Mouse (Mus musculus): ENCODE results near the gene Slc9a3r1.

The Slc9a3r1 gene

GRCm38 (mm10) chr11:115160883-115161577 is 2.1 kb upstream of the Slc9a3r1 start:
- in situ Hi-C loops (cut with MboI; ENCODE audit: low pct_unique_long_range_greater_than_20kb in 1 of 2, low sequenced_read_pairs in 2 of 2, unreplicated experiment in 1 of 2) = loop anchor here in 1 of 2 experiments (25.0 kb wide), 1 partner anchor 101 kb away; the partner anchor contains the start of gene Grin2c

DNA sequence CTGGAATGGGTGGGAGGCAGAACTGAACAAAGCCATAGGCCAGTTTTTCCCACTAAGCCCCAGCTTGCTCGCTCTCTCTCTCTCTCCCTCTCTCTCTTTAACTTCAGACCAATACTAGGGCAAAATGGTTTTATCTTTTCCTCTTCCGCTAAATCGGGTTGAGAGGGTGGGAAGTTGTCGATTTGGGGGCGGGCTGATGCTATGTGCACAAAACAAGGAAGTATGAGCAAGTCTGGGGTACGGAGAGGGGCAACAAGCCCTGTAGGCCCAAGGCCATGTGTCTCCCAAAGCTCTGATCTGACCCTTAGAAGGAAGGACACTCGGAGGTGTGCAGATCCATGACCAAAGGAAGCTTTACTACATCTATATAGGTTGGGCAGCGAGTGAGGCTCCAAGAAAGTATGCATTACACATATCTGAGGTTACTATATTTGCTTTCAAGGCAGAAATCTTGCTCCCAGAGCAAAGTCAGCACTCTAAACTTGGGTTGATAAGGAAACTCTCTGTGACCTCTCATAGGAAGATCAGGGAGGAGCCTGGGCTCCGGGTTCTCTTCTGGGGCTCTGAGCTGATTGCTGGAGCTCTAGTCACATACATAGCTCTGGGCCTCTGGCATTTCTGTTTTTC is 1.4 kb upstream of the Slc9a3r1 start:
- in situ Hi-C loops (cut with MboI; ENCODE audit: low pct_unique_long_range_greater_than_20kb in 1 of 2, low sequenced_read_pairs in 2 of 2, unreplicated experiment in 1 of 2) = loop anchor here in 1 of 2 experiments (25.0 kb wide), 1 partner anchor 101 kb away; the partner anchor contains the start of gene Grin2c

GRCm38 (mm10) chr11:115162205-115162601 is 938 bp upstream of the Slc9a3r1 start:
- in situ Hi-C loops (cut with MboI; ENCODE audit: low pct_unique_long_range_greater_than_20kb in 1 of 2, low sequenced_read_pairs in 2 of 2, unreplicated experiment in 1 of 2) = loop anchor here in 1 of 2 experiments (25.0 kb wide), 1 partner anchor 100 kb away; the partner anchor contains the start of gene Grin2c

DNA sequence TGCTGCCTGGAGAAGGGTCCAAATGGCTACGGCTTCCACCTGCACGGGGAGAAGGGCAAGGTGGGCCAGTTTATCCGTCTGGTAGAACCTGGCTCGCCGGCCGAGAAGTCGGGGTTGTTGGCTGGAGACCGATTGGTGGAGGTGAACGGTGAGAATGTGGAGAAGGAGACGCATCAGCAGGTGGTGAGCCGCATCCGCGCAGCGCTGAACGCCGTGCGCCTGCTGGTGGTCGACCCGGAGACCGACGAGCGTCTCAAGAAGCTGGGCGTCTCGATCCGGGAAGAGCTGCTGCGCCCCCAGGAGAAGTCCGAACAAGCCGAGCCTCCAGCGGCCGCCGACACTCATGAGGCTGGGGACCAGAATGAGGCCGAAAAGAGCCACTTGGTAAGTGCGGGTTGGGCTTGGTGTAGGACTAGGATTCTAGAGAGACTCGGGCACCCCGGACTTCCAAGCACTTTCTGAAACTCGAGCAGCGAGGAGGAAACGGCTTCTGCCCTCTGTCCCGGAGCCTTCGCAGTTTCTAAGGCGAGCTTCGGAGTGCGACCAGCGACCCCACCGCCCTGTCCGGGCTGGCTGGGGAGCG is 518 bp downstream of the Slc9a3r1 start:
- in situ Hi-C loops (cut with MboI; ENCODE audit: low pct_unique_long_range_greater_than_20kb in 1 of 2, low sequenced_read_pairs in 2 of 2, unreplicated experiment in 1 of 2) = loop anchor here in 1 of 2 experiments (25.0 kb wide), 1 partner anchor 99 kb away; the partner anchor contains the start of gene Grin2c

GRCm38 (mm10) chr11:115164341-115164975 is 1.3 kb downstream of the Slc9a3r1 start:
- in situ Hi-C loops (cut with MboI; ENCODE audit: low pct_unique_long_range_greater_than_20kb in 1 of 2, low sequenced_read_pairs in 2 of 2, unreplicated experiment in 1 of 2) = loop anchor here in 1 of 2 experiments (25.0 kb wide), 1 partner anchor 98 kb away; the partner anchor contains the start of gene Grin2c

DNA sequence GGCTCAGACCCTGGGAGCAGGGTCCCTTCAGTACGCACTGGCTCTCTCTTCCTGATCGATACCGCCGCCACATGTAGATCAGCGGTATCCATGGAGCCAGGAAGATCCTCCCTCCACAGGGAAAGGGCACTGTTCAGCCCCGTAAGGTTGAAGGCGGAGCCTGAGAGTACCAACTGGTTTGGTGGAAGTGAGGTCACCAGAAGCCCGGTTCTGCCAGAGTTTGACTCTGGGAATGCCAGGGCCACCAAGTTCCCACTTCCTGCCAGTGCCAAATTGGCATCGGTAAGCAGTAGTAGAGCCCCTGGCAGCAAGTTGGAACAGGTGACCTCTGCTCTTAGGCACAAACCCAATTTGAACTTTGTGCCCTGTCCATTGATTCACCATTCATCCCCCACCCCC is 1.8 kb downstream of the Slc9a3r1 start:
- in situ Hi-C loops (cut with MboI; ENCODE audit: low pct_unique_long_range_greater_than_20kb in 1 of 2, low sequenced_read_pairs in 2 of 2, unreplicated experiment in 1 of 2) = loop anchor here in 1 of 2 experiments (25.0 kb wide), 1 partner anchor 97 kb away; the partner anchor contains the start of gene Grin2c

DNA sequence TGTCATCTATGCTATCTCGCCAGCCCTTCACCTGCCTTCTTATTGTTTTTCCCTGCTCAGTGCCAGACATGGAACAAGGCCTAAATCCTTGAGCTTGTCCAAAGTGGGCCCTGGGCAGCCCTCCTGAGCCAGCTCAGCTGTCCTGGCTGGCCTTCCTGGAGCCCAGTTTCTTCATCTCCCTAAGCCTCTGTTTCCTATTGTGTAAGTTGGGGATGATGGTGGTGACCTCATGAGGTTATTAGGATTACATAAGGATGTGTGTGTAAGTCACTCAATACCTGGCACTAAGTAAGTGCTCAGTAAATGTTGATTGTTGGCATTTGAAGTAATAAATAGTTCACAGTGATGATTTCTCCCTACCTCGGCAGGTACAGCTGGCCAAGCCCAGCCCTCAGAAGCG is 3.6 kb downstream of the Slc9a3r1 start:
- in situ Hi-C loops (cut with MboI; ENCODE audit: low pct_unique_long_range_greater_than_20kb in 1 of 2, low sequenced_read_pairs in 2 of 2, unreplicated experiment in 1 of 2) = loop anchor here in 1 of 2 experiments (25.0 kb wide), 1 partner anchor 96 kb away; the partner anchor contains the start of gene Grin2c

- in situ Hi-C loops (cut with MboI; ENCODE audit: low pct_unique_long_range_greater_than_20kb in 1 of 2, low sequenced_read_pairs in 2 of 2, unreplicated experiment in 1 of 2) = loop anchor here in 1 of 2 experiments (25.0 kb wide), 1 partner anchor 95 kb away; the partner anchor contains the start of gene Grin2c
These were observed 4.6 kb downstream of the Slc9a3r1 start for GRCm38 (mm10) chr11:115167631-115168249.

GRCm38 (mm10) chr11:115169430-115169829 is 6.3 kb downstream of the Slc9a3r1 start:
- in situ Hi-C loops (cut with MboI; ENCODE audit: low pct_unique_long_range_greater_than_20kb in 1 of 2, low sequenced_read_pairs in 2 of 2, unreplicated experiment in 1 of 2) = loop anchor here in 1 of 2 experiments (25.0 kb wide), 1 partner anchor 93 kb away; the partner anchor contains the start of gene Grin2c

GRCm38 (mm10) chr11:115171125-115171524 is 8.0 kb downstream of the Slc9a3r1 start:
- in situ Hi-C loops (cut with MboI; ENCODE audit: low pct_unique_long_range_greater_than_20kb in 1 of 2, low sequenced_read_pairs in 2 of 2, unreplicated experiment in 1 of 2) = loop anchor here in 1 of 2 experiments (25.0 kb wide), 1 partner anchor 91 kb away; the partner anchor contains the start of gene Grin2c

DNA sequence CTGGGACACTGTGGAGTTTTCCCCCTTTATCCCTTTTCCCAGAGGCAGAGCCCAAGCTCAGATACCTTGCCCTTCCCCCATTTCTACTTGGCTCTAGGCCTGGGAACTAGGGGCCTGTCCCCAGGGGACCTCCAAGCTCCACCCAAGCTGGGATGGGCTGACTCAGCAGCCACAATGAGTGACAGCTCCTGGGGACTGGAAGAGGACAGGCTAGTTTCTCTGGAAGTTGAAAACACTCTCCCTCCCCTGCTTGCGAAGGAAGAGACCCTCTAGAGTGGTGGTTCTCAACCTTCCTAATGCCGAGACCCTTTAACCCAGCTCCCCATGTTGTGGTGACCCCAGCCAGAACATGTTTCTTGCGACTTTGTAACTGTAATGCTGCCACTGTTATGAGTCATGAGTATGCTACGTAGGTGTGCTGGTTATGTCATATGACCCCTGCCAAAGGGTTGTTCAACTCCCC is 9.7 kb downstream of the Slc9a3r1 start:
- in situ Hi-C loops (cut with MboI; ENCODE audit: low pct_unique_long_range_greater_than_20kb in 1 of 2, low sequenced_read_pairs in 2 of 2, unreplicated experiment in 1 of 2) = loop anchor here in 1 of 2 experiments (25.0 kb wide), 1 partner anchor 89 kb away; the partner anchor contains the start of gene Grin2c

DNA sequence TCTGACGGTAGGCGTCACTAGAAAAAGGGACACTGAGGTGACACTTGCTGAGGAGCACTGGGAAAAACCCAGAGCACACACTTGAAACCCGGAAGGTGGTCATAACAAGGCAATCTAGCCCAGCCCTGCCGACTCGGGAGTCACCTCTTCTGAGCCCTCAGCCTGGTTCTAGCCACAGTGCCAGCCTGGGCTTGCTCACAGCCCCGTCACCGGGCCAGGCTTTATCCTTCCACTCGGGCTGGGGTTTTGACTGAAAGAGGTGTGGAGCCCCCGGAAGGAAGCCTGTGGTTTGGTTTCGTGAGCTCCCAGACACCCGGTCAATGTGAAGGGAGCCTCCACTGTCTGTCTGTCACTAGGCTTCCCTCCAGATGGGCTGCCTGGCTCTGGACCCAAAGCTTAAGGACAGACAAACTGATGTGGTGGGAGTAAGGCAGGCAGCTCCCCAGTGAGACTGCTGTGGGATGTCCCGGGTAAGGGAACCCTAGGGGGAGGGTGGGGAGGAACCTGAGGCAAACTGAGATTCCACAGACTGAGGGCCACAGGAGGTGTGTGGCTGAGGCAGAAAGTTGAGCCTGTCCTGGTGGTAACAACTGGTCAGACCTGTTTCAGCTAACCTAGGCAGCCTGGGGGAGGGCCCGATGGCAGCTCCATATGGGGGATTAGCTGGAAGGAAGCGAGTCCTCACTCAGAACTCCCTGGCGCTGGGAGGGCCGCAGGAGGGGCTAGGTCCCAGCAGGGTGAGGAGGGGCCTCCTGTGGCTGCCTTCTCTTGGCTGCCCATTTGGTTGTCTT is 10.6 kb downstream of the Slc9a3r1 start:
- in situ Hi-C loops (cut with MboI; ENCODE audit: low pct_unique_long_range_greater_than_20kb in 1 of 2, low sequenced_read_pairs in 2 of 2, unreplicated experiment in 1 of 2) = loop anchor here in 1 of 2 experiments (25.0 kb wide), 1 partner anchor 89 kb away; the partner anchor contains the start of gene Grin2c

DNA sequence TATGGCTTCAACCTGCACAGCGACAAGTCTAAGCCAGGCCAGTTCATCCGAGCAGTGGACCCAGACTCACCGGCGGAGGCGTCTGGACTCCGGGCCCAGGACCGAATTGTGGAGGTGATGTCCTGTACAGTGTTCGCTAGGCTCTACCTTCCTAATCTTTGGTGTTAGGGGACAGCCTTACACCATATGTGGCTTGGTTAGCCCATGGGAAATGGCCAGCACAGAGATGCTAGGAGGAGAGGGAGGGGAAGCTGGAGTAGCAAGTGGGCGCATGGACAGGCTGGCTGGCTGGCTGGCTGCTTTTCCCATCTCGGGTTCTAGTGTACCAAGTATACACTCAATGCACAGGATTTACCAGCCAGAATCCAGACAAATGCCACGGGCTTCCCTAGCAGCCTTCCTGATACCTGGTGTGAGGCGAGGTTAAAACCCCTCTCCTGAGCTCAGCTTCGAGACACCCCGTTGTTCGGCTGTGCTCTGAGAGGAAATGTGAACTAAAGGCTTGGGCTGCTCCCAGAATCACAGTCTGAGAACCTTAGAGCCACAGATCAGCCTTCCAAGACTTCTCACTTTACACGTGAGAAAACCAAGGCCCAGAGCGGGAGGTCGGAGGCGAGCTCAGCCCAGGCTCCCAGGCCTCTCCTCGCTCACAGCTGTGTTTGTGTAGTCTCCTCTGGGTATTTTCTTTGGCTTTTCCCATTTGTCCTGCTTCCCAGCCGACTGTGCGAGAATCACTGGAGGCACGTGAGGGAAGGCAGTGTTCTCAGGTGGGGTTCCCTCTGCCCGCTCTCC is 13.5 kb downstream of the Slc9a3r1 start:
- in situ Hi-C loops (cut with MboI; ENCODE audit: low pct_unique_long_range_greater_than_20kb in 1 of 2, low sequenced_read_pairs in 2 of 2, unreplicated experiment in 1 of 2) = no loop called here

DNA sequence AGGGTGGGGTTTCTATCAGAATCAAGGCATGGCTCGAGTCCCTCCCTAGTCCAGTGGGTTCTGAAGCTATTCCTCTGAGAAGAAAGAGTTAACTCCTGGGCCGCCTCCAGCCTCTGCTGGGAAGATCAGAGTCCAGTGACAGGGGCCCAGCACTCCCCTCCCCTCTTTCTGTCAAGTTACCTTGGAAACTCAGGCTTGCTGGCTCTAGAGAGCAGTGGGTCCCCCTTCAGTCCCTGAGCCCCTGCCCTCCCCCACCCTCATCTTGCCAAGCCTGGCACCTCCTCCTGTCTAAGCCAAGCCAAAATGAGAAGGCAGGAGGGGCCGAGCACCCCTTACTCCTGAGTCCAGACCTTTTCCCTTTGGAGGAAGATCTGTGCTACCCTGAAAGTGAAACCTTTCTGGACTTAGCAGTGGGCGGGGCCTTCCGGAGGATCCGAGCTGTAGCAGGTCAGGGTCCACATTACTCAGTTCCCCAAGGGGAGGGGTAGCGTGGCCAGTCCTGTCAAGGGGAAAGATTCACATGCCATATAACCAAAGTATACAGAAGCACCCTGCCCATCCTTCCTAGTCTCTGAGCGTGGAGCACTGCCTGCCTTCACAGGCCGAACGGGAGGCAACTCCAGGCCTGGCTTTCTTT is 14.5 kb downstream of the Slc9a3r1 start:
- in situ Hi-C loops (cut with MboI; ENCODE audit: low pct_unique_long_range_greater_than_20kb in 1 of 2, low sequenced_read_pairs in 2 of 2, unreplicated experiment in 1 of 2) = no loop called here

DNA sequence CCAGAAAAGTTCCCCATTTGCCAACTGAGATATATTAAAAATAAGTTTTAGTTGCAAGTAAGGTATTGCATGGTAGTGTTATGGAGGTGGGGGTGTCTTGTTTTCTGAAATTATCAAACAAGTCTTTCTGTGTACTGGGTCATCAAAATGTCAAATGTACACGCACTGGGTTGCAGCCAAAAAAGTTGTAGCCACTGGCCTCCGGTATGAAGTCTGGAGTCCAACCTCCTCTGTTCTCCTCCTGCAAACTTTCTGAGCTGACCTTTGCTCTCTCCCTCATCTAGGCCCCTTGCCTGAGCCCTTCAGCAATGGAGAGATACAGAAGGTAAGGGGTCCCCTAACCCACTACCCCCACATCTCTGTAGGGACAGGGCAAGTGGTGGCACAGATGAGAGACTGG is 15.6 kb downstream of the Slc9a3r1 start:
- in situ Hi-C loops (cut with MboI; ENCODE audit: low pct_unique_long_range_greater_than_20kb in 1 of 2, low sequenced_read_pairs in 2 of 2, unreplicated experiment in 1 of 2) = no loop called here

- in situ Hi-C loops (cut with MboI; ENCODE audit: low pct_unique_long_range_greater_than_20kb in 1 of 2, low sequenced_read_pairs in 2 of 2, unreplicated experiment in 1 of 2) = no loop called here
These were observed 16.1 kb downstream of the Slc9a3r1 start for GRCm38 (mm10) chr11:115179191-115179590.
